Mouse (Mus musculus) midbrain, embryonic 16.5 days (tissue): ENCODE results near the gene Pelp1. TPM values are rescaled to one million over a fixed set of nuclear protein-coding genes. Genes with fewer than 3 reads are reported as not detected.
A peak's percentile ranks its signal among the peaks of the same experiment; 100 is the strongest.

Experiments used
- ATAC-seq: fragments of 200-750 bp; cut with Nextera tagmentation; 2 replicates; pipeline ENCODE4 v1.8.0; 2017; ENCODE audit warnings: moderate TSS enrichment
- H3K27ac ChIP-seq: fragments of 300-500 bp; sonication (generic); 2 replicates; pipeline ENCODE4 v1.5.1; 2014; ENCODE audit warnings: mild to moderate bottlenecking, low read length, mixed read lengths
- H3K27me3 ChIP-seq: fragments of 300-500 bp; sonication (generic); 2 replicates; pipeline ENCODE4 v1.6.1; 2014; ENCODE audit warnings: low read depth, low read length, mixed read lengths; ENCODE audit not compliant: control insufficient read depth, insufficient read depth
- H3K36me3 ChIP-seq: fragments of 300-500 bp; sonication (generic); 2 replicates; pipeline ENCODE4 v1.6.1; 2014; ENCODE audit warnings: mild to moderate bottlenecking, low read length, moderate library complexity, mixed read lengths; ENCODE audit not compliant: control insufficient read depth, insufficient read depth
- H3K4me1 ChIP-seq: fragments of 300-500 bp; sonication (generic); 2 replicates; pipeline ENCODE4 v1.6.1; 2014; ENCODE audit warnings: mild to moderate bottlenecking, low read length, mixed read lengths; ENCODE audit not compliant: control insufficient read depth, insufficient read depth
- H3K4me2 ChIP-seq: fragments of 300-500 bp; sonication (generic); 2 replicates; pipeline ENCODE4 v1.6.1; 2014; ENCODE audit warnings: mild to moderate bottlenecking, low read length, mixed read lengths
- H3K4me3 ChIP-seq: fragments of 300-500 bp; sonication (generic); 2 replicates; pipeline ENCODE4 v1.5.1; 2014; ENCODE audit warnings: low read depth, mild to moderate bottlenecking, low read length, moderate library complexity, mixed read lengths
- H3K9ac ChIP-seq: fragments of 300-500 bp; sonication (generic); 2 replicates; pipeline ENCODE4 v1.6.1; 2014; ENCODE audit warnings: low read depth, low read length, mixed read lengths
- H3K9me3 ChIP-seq: fragments of 300-500 bp; sonication (generic); replicated peaks from 2 replicates; pipeline ENCODE4 v1.6.1; 2014; ENCODE audit warnings: mild to moderate bottlenecking, low read length, mixed read lengths; ENCODE audit not compliant: control insufficient read depth, poor library complexity, severe bottlenecking
- WGBS: fragments of 180-500 bp; shearing (Covaris S2); extraction: QIAGEN DNeasy Blood & Tissue Kit; methylation state at CpG from one replicate; pipeline ENCODE4 v1.1.7; 2014; 5-methylcytosine and 5-hydroxymethylcytosine counted together
- polyA plus RNA-seq: library from polyadenylated mRNA; unstranded; fragments of >200 nt; fragmentation: Nextera tagmentation; extraction: Ambion mirVana; gene quantifications from 2 replicates; pipeline ENCODE4 v1.2.1, GENCODE M21; 2015

The Pelp1 gene
- 33.0 and 35.0 TPM in 2 replicates for polyA plus RNA-seq

DNA sequence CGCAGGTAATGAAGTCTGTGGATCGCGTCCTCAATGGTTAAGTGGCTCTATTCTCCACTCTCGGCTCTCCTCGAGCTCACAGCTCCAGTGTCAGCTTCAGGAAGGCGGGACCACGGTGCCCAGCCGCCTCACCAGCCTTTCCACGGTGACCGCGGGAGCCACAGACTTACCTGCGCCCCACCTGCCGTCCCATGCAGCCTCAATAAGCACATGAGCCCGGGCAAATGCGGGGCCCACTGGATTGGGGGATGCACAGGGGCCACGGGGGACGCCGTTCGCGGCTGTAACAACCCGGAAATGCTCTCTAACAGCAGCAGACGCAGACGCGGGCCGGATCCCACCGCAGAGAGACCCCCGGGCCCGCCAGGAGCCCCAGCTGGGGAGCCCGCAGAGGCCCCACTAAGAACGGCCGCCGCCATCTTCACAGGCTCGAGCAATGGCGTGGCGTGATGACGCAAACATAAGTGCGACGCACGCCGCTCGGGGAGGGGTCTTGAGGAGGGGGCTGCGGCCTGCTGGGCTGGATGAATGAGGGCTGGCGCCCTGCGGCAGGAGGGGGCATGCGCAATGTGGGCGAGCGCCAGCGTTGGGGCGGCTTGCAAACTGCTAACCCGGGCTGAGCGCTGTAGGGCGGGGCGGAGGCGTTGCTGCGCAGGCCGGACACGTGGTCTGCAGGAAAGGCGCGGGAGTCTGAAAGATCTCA, at the start of gene Pelp1:
Gene Pelp1 (minus strand): TSS at position 438 of the 703 bp plus-strand sequence.
- peak; percentile 98 for ATAC-seq
- Histone ChIP-seq H3K9me3 (no peaks in the 10 kb centered on the region), H3K27me3 (no peaks in the 10 kb centered on the region), H3K4me3 (peak within 1 kb of the TSS; percentile 69), H3K4me1 (peaks cover 22% of the 10 kb centered on the region), H3K27ac (peak within 1 kb of the TSS; percentile 77), H3K36me3 (no peaks in the 10 kb centered on the region), H3K9ac (peak within 1 kb of the TSS; percentile 98), H3K4me2 (peak within 1 kb of the TSS; percentile 97)
- under 1% methylated on average over 59 of the region's 59 CpGs for WGBS

DNA sequence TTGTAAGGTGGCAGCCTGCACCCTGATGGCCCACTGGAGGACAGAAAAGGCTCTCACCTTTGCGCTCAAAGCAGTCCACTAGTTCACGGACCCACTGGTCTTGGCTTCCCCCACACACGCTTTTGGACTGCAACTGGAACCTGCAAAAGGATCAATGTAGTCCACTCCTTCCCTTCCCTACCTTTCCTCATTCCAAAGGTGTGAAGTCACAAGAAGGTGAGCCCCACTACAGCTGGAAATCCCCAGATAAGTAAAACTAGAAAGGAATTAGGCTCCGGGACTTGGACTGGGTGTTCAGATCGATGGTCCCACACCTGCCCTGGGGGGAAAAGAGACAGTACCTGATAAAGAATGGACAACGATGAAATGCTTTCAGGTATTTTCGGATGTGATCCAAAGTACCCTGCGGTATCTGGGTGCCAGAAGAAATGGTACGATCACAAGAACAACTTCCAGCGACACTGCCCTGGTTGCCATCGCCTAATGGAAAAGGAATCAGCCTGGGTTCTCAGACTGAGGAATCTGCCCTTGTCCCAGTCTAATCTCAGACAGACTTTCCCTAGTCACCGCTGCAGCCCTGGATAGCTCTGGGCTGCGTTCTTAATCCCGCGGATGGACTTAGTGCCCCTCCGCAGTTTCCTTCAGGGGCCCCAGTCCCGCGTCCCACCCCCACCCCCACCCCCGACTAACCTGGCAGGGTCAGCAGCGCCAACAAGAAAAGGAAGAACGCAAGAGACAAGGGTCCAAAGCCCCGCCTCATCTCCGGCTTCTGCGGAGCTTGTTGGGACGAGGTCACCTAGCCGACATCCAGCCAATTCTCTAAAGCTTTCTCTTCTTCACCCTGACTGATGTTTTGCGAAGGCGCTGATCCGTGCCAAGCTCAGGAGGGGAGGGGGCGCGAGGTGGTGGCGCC, 49.1 kb upstream of the Pelp1 start, which contains the start of gene Zmynd15:
Gene Zmynd15 (plus strand): TSS at position 746 of the 913 bp plus-strand sequence.
- 20% methylated on average over 32 of the region's 32 CpGs for WGBS
- Histone ChIP-seq H3K4me3 (peak within 1 kb of the TSS; percentile 37), H3K27me3 (peaks cover 24% of the 10 kb centered on the region), H3K27ac (no peak within 1 kb of the TSS), H3K4me1 (peaks cover 5% of the 10 kb centered on the region; the same call in 1 of the 2 replicates), H3K9ac (peak within 1 kb of the TSS; percentile 64), H3K4me2 (peak within 1 kb of the TSS; percentile 72), H3K36me3 (no peaks in the 10 kb centered on the region), H3K9me3 (no peaks in the 10 kb centered on the region; the same call in 1 of the 2 replicates)
- no peak for ATAC-seq

DNA sequence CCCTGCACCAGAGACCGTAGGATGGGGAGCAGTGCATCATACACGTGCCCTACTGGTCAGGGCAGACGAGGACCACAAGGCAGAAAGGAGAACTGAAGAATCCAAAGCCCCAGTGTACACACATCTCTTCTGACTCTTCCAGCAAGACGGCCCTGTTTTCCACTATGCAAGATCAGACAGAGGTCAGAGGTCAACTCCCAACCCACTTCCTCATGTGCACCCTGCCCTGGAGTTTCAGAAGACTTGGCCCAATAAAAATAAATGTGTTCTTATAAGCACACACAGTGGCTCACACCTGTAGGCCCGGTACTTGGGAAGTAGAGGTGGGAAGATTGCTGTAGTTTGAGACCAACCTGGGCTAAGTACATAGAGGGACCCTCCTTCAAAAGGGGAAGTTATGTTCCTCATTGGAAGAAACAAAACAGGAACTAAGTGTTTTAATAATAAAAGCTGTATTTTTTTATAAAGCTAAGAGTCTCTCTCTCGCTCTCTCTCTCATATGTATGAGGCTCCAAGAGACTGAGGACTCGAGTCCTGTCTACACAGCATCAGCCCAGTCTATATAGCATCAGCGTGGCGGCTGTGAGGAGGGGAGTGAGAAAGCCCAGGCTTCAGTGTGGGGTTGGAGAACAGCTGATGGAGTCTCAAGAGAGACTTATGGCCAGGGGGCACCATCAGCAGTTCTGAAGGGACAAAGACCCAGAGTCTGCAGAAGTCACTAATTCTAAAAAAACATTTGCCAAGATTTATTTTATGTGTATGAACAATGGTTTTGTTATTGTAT, 43.6 kb upstream of the Pelp1 start:
- H3K9ac ChIP-seq, result no peak overlapping the region
- H3K4me3 ChIP-seq, result no peak overlapping the region
- no peaks in the 10 kb centered on the region for H3K36me3 ChIP-seq
- 89% methylated on average over 9 of the region's 9 CpGs for WGBS
- ATAC-seq, result no peak
- H3K9me3 ChIP-seq, result no peaks in the 10 kb centered on the region
- H3K4me1 ChIP-seq, result peaks cover 15% of the 10 kb centered on the region
- peaks cover under 1% of the 10 kb centered on the region for H3K27me3 ChIP-seq
- peak overlapping the region; percentile 76; the same call in 1 of the 2 replicates for H3K4me2 ChIP-seq
- H3K27ac ChIP-seq, result no peak overlapping the region

DNA sequence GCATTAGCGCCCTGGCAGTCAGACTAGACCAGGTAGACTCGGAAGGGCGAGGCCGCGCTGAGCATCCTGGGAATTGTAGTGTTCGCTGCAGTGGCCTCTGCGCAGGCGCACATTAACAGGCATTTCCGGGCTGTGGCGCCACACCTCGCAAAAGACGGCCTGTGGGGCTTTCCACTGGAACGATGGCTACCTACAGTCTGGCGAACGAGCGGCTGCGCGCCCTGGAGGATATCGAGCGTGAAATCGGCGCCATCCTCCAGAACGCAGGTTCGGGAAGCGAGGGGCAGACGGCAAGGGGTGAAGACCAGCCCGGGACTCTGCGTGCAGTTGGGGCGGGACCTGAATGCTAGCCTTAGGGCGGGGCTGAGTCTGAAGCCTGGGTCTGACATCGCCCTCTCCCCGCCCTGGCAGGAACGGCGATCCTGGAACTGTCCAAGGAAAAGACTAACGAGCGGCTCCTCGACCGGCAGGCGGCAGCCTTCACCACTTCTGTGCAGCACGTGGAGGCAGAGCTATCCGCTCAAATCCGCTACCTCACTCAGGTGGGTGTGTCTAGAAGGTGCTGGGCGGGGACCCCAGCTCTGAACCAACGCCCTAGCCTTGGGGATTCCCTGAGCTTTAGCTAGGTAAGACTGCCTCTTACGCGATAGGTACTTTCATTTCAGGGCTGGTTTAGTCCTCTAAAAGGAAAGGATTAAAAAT, 42.1 kb upstream of the Pelp1 start, which contains the start of gene Med11:
Gene Med11 (plus strand): TSS at position 123 of the 702 bp plus-strand sequence.
- Histone ChIP-seq H3K27me3 (no peaks in the 10 kb centered on the region), H3K4me2 (peak within 1 kb of the TSS; percentile 76), H3K9me3 (no peaks in the 10 kb centered on the region), H3K36me3 (no peaks in the 10 kb centered on the region), H3K9ac (peak within 1 kb of the TSS; percentile 90), H3K4me3 (peak within 1 kb of the TSS; percentile 71), H3K4me1 (peaks cover 15% of the 10 kb centered on the region), H3K27ac (peak within 1 kb of the TSS; percentile 98)
- ATAC-seq, result peak; percentile 96
- WGBS, result under 1% methylated on average over 46 of the region's 46 CpGs

DNA sequence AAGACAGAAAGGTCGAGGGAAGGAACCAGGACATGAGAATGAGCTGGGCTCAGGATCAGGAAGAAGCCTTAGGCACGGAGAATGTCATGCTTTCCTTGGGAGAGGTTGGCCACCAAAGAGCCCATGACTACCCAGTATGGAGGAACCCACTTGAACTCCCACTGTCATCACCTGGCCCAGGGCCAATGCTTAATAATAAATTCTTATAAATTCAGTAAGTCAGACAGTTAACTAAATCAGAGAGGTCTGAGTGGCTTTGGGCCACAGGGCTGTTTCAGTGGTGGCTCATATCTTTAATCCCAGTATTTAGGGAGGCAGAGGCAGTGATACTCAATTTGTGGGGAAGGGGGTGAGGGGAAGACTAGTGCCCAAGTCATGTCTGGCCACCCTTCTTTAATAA, 41.1 kb upstream of the Pelp1 start:
- no peak overlapping the region for H3K27ac ChIP-seq
- H3K4me2 ChIP-seq, result no peak overlapping the region
- H3K36me3 ChIP-seq, result no peaks in the 10 kb centered on the region
- H3K27me3 ChIP-seq, result no peaks in the 10 kb centered on the region
- H3K4me3 ChIP-seq, result no peak overlapping the region
- H3K9ac ChIP-seq, result no peak overlapping the region
- peaks cover 15% of the 10 kb centered on the region for H3K4me1 ChIP-seq
- ATAC-seq, result no peak
- no peaks in the 10 kb centered on the region for H3K9me3 ChIP-seq
- WGBS, result 83% methylated on average over 2 of the region's 2 CpGs

DNA sequence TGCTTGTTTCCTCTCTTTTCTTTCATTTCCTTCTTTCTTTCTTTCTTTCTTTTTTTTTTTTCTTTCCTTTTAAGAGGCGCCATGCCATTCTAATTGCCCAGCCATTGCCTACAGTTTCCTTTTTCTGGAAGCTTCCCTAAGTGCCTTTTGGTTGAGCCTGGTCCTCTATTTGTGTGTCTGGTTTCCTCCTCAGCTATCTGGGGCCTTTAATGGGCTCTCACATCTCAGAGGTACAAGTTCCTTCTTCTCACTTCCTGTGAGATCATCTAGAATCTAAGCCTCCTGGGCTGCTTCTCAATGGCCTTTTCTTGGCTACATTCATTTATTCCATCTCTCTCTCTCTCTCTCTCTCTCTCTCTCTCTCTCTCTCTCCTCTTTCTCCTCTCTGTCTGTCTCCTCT, 37.5 kb upstream of the Pelp1 start:
- WGBS, result 81% methylated on average over 1 of the region's 1 CpGs
- H3K36me3 ChIP-seq, result 0 out of 2 replicates have a peak, but pooled peaks cover under 1% of the 10 kb centered on the region
- no peak for ATAC-seq

DNA sequence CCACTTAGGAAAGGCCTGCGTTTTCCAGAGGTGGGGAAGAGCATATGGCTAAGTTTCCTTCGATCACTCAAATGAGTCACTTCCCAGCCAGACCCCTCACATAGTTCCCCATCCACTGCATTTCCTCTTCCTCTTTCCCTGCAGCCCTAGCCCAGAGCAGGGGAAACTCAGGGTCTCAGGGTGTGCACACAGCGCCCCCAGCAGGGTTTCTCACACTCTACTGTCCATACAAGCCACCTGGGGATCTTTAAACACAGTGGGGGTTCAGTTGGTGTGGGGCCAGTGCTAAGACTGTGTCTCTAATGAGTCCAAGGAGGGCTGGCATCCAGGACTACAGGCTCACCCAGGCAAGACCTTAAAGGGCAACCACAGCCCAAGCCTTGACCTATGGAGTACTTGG, 36.9 kb upstream of the Pelp1 start:
- ATAC-seq, result no peak
- H3K4me3 ChIP-seq, result no peak overlapping the region
- no peak overlapping the region for H3K27ac ChIP-seq
- H3K9ac ChIP-seq, result no peak overlapping the region
- 39% methylated on average over 3 of the region's 3 CpGs for WGBS
- H3K27me3 ChIP-seq, result no peaks in the 10 kb centered on the region
- H3K4me1 ChIP-seq, result peaks cover 3% of the 10 kb centered on the region; the same call in 1 of the 2 replicates
- no peaks in the 10 kb centered on the region for H3K9me3 ChIP-seq
- H3K4me2 ChIP-seq, result no peak overlapping the region
- H3K36me3 ChIP-seq, result 0 out of 2 replicates have a peak, but pooled peaks cover 4% of the 10 kb centered on the region

More for the DNA sequence above, 37.5 kb upstream of the Pelp1 start:
- H3K4me1 ChIP-seq, result peaks cover 5% of the 10 kb centered on the region; the same call in 1 of the 2 replicates
- H3K9ac ChIP-seq, result no peak overlapping the region
- H3K9me3 ChIP-seq, result no peaks in the 10 kb centered on the region
- H3K4me3 ChIP-seq, result no peak overlapping the region
- H3K27me3 ChIP-seq, result no peaks in the 10 kb centered on the region
- H3K4me2 ChIP-seq, result no peak overlapping the region
- H3K27ac ChIP-seq, result no peak overlapping the region

DNA sequence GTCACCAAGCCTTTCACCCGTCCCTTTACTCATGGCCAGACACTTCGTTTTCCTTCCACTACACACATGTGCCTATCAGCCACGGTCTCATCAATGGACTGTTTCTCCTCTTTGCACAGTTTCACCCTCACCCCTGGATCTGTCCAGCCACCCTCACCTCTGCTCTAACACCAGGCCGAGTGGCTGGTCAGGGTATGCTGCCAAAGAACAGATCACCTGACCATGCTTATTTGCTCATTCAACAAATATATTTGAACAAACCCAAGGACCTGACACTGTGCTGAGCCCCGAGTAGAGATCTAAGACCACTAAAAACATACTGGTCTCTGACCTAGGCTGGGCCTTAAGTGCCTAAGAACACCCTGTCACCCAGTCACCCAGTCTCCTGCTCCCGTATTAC, 34.8 kb upstream of the Pelp1 start:
- no peak overlapping the region for H3K4me3 ChIP-seq
- peaks cover 13% of the 10 kb centered on the region for H3K36me3 ChIP-seq
- H3K9me3 ChIP-seq, result no peaks in the 10 kb centered on the region
- no peak for ATAC-seq
- no peak overlapping the region for H3K27ac ChIP-seq
- H3K27me3 ChIP-seq, result no peaks in the 10 kb centered on the region
- H3K4me1 ChIP-seq, result no peaks in the 10 kb centered on the region
- WGBS, result 86% methylated on average over 6 of the region's 6 CpGs
- no peak overlapping the region for H3K4me2 ChIP-seq
- H3K9ac ChIP-seq, result no peak overlapping the region
